Mouse (Mus musculus) right cerebral cortex, postnatal 14 days (tissue): Measurements from ENCODE around the gene Commd7.

Experiments used
- DNase-seq: peaks from one replicate; pipeline ENCODE4 v3.0.0; 2022

The Commd7 gene

GRCm38 (mm10) chr2:153584396-153584795 lies 48.2 kb downstream of the Commd7 start:
- DNase-seq, result no peak

- no peak for DNase-seq
These were observed 48.9 kb downstream of the Commd7 start for GRCm38 (mm10) chr2:153583641-153584049.

- DNase-seq, result no peak
These were observed 49.5 kb downstream of the Commd7 start for GRCm38 (mm10) chr2:153582876-153583585.

GRCm38 (mm10) chr2:153581416-153581815 lies 51.2 kb downstream of the Commd7 start:
- no peak for DNase-seq

GRCm38 (mm10) chr2:153580458-153580985 lies 52.1 kb downstream of the Commd7 start:
- no peak for DNase-seq

- DNase-seq, result no peak
These were observed 52.5 kb downstream of the Commd7 start for GRCm38 (mm10) chr2:153580042-153580441.

- no peak for DNase-seq
These were observed 55.5 kb downstream of the Commd7 start for GRCm38 (mm10) chr2:153577122-153577521.

- DNase-seq, result no peak
These were observed 56.4 kb downstream of the Commd7 start for GRCm38 (mm10) chr2:153576150-153576549.

GRCm38 (mm10) chr2:153575554-153575953 lies 57.0 kb downstream of the Commd7 start:
- no peak for DNase-seq

- no peak for DNase-seq
These were observed 59.5 kb downstream of the Commd7 start for GRCm38 (mm10) chr2:153573101-153573500.

GRCm38 (mm10) chr2:153568541-153568940 lies 64.0 kb downstream of the Commd7 start:
- no peak for DNase-seq

GRCm38 (mm10) chr2:153568013-153568412 lies 64.6 kb downstream of the Commd7 start:
- DNase-seq, result no peak
